Mouse (Mus musculus): Measurements from ENCODE around the gene Iqcn. TPM values are rescaled to one million over a fixed set of nuclear protein-coding genes. Genes with fewer than 3 reads are reported as not detected.

The Iqcn gene
- polyA plus RNA-seq, 1 experiment from 2014 or later, result 0.13 TPM

DNA sequence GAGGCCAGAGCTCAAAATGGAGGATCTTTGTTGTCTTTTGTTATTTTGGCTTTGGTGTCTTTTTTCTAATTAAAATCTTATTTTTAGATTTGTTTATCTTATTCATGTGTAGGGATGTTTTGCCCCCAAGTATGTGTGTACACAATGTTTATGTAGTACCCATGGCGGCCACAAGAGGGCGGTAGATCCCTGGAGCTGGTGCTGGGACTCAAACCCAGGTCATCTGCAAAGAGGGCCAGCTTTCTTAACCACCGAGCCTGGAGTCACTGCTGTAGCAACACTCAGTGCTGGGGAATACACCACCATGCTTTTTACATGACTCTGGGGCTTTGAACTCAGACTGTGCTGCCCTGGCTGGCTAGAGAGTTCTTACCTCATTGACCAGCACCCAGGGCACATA, 60.1 kb downstream of the Iqcn start:
- Histone ChIP-seq H3K36me3 (peaks cover 12% of the 10 kb centered on the region), H3K4me1 (peaks cover 39% of the 10 kb centered on the region), H3K9me3 (no peaks in the 10 kb centered on the region), H3K9ac (replicated peaks) (no peak overlapping the region), H3K27me3 (0 out of 2 replicates have a peak, but pooled peaks cover 5% of the 10 kb centered on the region), H3K27ac (replicated peaks) (no peak overlapping the region), H3K4me3 (no peak overlapping the region), H3K4me2 (replicated peaks) (no peak overlapping the region)
- WGBS, result 3% methylated on average over 3 of the region's 3 CpGs
- no peak for ATAC-seq (replicated peaks)

- Histone ChIP-seq H3K9ac (replicated peaks) (no peak overlapping the region), H3K36me3 (peaks cover 13% of the 10 kb centered on the region), H3K4me2 (replicated peaks) (no peak overlapping the region), H3K27me3 (0 out of 2 replicates have a peak, but pooled peaks cover 5% of the 10 kb centered on the region), H3K4me3 (no peak overlapping the region), H3K9me3 (no peaks in the 10 kb centered on the region), H3K27ac (replicated peaks) (no peak overlapping the region), H3K4me1 (peaks cover 33% of the 10 kb centered on the region)
- ATAC-seq (replicated peaks), result no peak
- 85% methylated on average over 8 of the region's 8 CpGs for WGBS
These were observed 60.8 kb downstream of the Iqcn start for GRCm38 (mm10) chr8:70764026-70764425.

GRCm38 (mm10) chr8:70764676-70765075, 61.4 kb downstream of the Iqcn start:
- Histone ChIP-seq H3K4me2 (replicated peaks) (no peak overlapping the region), H3K27ac (replicated peaks) (no peak overlapping the region), H3K9ac (replicated peaks) (no peak overlapping the region), H3K4me3 (no peak overlapping the region), H3K9me3 (no peaks in the 10 kb centered on the region), H3K36me3 (peaks cover 18% of the 10 kb centered on the region), H3K27me3 (0 out of 2 replicates have a peak, but pooled peaks cover 5% of the 10 kb centered on the region), H3K4me1 (peaks cover 26% of the 10 kb centered on the region)
- 94% methylated on average over 13 of the region's 13 CpGs for WGBS
- no peak for ATAC-seq (replicated peaks)

DNA sequence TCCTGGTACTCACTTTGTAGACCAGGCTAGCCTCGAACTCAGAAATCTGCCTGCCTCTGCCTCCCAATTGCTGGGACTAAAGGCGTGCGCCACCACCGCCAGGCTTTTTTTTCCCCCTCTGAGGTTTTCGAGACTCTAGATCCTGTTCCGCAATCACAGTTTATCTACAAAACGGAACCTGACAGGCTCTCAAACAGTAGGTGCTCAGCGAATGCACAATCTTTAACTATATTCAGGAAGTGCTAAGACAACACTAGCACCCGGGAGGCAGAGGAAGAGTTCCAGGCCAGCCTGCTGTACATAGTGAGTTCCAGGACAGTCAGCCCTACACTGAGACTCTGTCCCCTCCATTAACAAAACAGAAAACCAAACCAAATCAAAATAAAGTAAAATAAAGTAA, 62.1 kb downstream of the Iqcn start:
- Histone ChIP-seq H3K4me2 (replicated peaks) (no peak overlapping the region), H3K27ac (replicated peaks) (no peak overlapping the region)

GRCm38 (mm10) chr8:70765838-70766570, 62.7 kb downstream of the Iqcn start:
- H3K27me3 ChIP-seq, result 0 out of 2 replicates have a peak, but pooled peaks cover 5% of the 10 kb centered on the region
- peak overlapping the region; percentile 19 for H3K4me3 ChIP-seq
- peak overlapping the region; percentile 42 for H3K4me2 ChIP-seq (replicated peaks)
- H3K27ac ChIP-seq (replicated peaks), result no peak overlapping the region
- no peak for ATAC-seq (replicated peaks)
- peaks cover 31% of the 10 kb centered on the region for H3K36me3 ChIP-seq
- H3K9ac ChIP-seq (replicated peaks), result peak overlapping the region; percentile 43
- H3K9me3 ChIP-seq, result no peaks in the 10 kb centered on the region
- 2% methylated on average over 34 of the region's 34 CpGs for WGBS
- H3K4me1 ChIP-seq, result peaks cover 18% of the 10 kb centered on the region

More for the DNA sequence above, 62.1 kb downstream of the Iqcn start:
- Histone ChIP-seq H3K4me3 (0 out of 2 replicates have a peak overlapping the region, but pooled peaks have one; percentile 19), H3K9me3 (no peaks in the 10 kb centered on the region), H3K27me3 (0 out of 2 replicates have a peak, but pooled peaks cover 5% of the 10 kb centered on the region), H3K4me1 (peaks cover 20% of the 10 kb centered on the region), H3K9ac (replicated peaks) (no peak overlapping the region; the same call in 1 of the 2 replicates), H3K36me3 (peaks cover 25% of the 10 kb centered on the region)
- WGBS, result 86% methylated on average over 9 of the region's 9 CpGs
- no peak for ATAC-seq (replicated peaks)

GRCm38 (mm10) chr8:70766571-70767440, 63.5 kb downstream of the Iqcn start:
- Histone ChIP-seq H3K27me3 (0 out of 2 replicates have a peak, but pooled peaks cover 5% of the 10 kb centered on the region), H3K4me1 (peaks cover 13% of the 10 kb centered on the region), H3K9ac (replicated peaks) (peak overlapping the region; percentile 43), H3K9me3 (no peaks in the 10 kb centered on the region), H3K27ac (replicated peaks) (no peak overlapping the region), H3K4me2 (replicated peaks) (peak overlapping the region; percentile 42), H3K4me3 (peak overlapping the region; percentile 19), H3K36me3 (peaks cover 39% of the 10 kb centered on the region)
- WGBS, result 10% methylated on average over 21 of the region's 21 CpGs
- no peak for ATAC-seq (replicated peaks)

Other genes with a start within 250 kb of the Iqcn start
- 19.3 and 21.4 TPM in 2 replicates for gene Klhl26, start 226.5 kb upstream of the Iqcn start, polyA plus RNA-seq (2015; fragmentation: Nextera tagmentation; extraction: Ambion mirVana)
- gene Tmem59l, start 216.1 kb upstream of the Iqcn start, polyA plus RNA-seq (2015; fragmentation: Nextera tagmentation; extraction: Ambion mirVana), result 70.2 and 75.0 TPM in 2 replicates
- 4.3 and 5.3 TPM in 2 replicates for gene Crlf1, start 210.3 kb upstream of the Iqcn start, polyA plus RNA-seq (2015; fragmentation: Nextera tagmentation; extraction: Ambion mirVana)
- gene Rex1bd, start 196.7 kb upstream of the Iqcn start, polyA plus RNA-seq (2015; fragmentation: Nextera tagmentation; extraction: Ambion mirVana), result 164 and 176 TPM in 2 replicates
- gene Uba52, start 192.7 kb upstream of the Iqcn start, polyA plus RNA-seq (2015; fragmentation: Nextera tagmentation; extraction: Ambion mirVana), result 724 and 839 TPM in 2 replicates
- 433 and 440 TPM in 2 replicates for gene Fkbp8, start 175.7 kb upstream of the Iqcn start, polyA plus RNA-seq (2015; fragmentation: Nextera tagmentation; extraction: Ambion mirVana)
- 49.8 and 50.2 TPM in 2 replicates for gene Kxd1, start 175.5 kb upstream of the Iqcn start, polyA plus RNA-seq (2015; fragmentation: Nextera tagmentation; extraction: Ambion mirVana)
- 17.4 and 19.2 TPM in 2 replicates for gene Ell, start 164.0 kb upstream of the Iqcn start, polyA plus RNA-seq (2015; fragmentation: Nextera tagmentation; extraction: Ambion mirVana)
- 116 TPM in 2 replicates for gene Isyna1, start 109.1 kb upstream of the Iqcn start, polyA plus RNA-seq (2015; fragmentation: Nextera tagmentation; extraction: Ambion mirVana)
- gene Ssbp4, start 94.6 kb upstream of the Iqcn start, polyA plus RNA-seq (2015; fragmentation: Nextera tagmentation; extraction: Ambion mirVana), result 114 TPM in 2 replicates
- gene Lrrc25, start 87.3 kb upstream of the Iqcn start, polyA plus RNA-seq (2015; fragmentation: Nextera tagmentation; extraction: Ambion mirVana), result 0.74 and 1.3 TPM in 2 replicates
- gene Gdf15, start 71.0 kb upstream of the Iqcn start, polyA plus RNA-seq (2015; fragmentation: Nextera tagmentation; extraction: Ambion mirVana), result not detected in 2 replicates
- 63.6 and 70.2 TPM in 2 replicates for gene Pgpep1, start 43.1 kb upstream of the Iqcn start, polyA plus RNA-seq (2015; fragmentation: Nextera tagmentation; extraction: Ambion mirVana)
- gene Lsm4, start 30.2 kb upstream of the Iqcn start, polyA plus RNA-seq (2015; fragmentation: Nextera tagmentation; extraction: Ambion mirVana), result 211 and 228 TPM in 2 replicates
- 89.0 and 96.0 TPM in 2 replicates for gene Jund, start 4.5 kb upstream of the Iqcn start, polyA plus RNA-seq (2015; fragmentation: Nextera tagmentation; extraction: Ambion mirVana)
- not detected in 2 replicates for gene Gm3336, start 15.1 kb downstream of the Iqcn start, polyA plus RNA-seq (2015; fragmentation: Nextera tagmentation; extraction: Ambion mirVana)
- 0.13 and 0.22 TPM in 2 replicates for gene Pde4c, start 20.3 kb downstream of the Iqcn start, polyA plus RNA-seq (2015; fragmentation: Nextera tagmentation; extraction: Ambion mirVana)
- 319 and 328 TPM in 2 replicates for gene Rab3a, start 51.2 kb downstream of the Iqcn start, polyA plus RNA-seq (2015; fragmentation: Nextera tagmentation; extraction: Ambion mirVana)
- 51.5 and 57.7 TPM in 2 replicates for gene Mpv17l2, start 57.5 kb downstream of the Iqcn start, polyA plus RNA-seq (2015; fragmentation: Nextera tagmentation; extraction: Ambion mirVana)
- 126 and 127 TPM in 2 replicates for gene Pik3r2, start 73.3 kb downstream of the Iqcn start, polyA plus RNA-seq (2015; fragmentation: Nextera tagmentation; extraction: Ambion mirVana)
- gene Mast3, start 101.6 kb downstream of the Iqcn start, polyA plus RNA-seq (2015; fragmentation: Nextera tagmentation; extraction: Ambion mirVana), result 24.6 and 25.0 TPM in 2 replicates
- gene Il12rb1, start 105.0 kb downstream of the Iqcn start, polyA plus RNA-seq (2015; fragmentation: Nextera tagmentation; extraction: Ambion mirVana), result 0.08 and 0.18 TPM in 2 replicates
- gene Arrdc2, start 136.3 kb downstream of the Iqcn start, polyA plus RNA-seq (2015; fragmentation: Nextera tagmentation; extraction: Ambion mirVana), result 9.0 and 9.6 TPM in 2 replicates
- gene Kcnn1, start 159.8 kb downstream of the Iqcn start, polyA plus RNA-seq (2015; fragmentation: Nextera tagmentation; extraction: Ambion mirVana), result 12.4 and 14.3 TPM in 2 replicates
- gene Ccdc124, start 170.5 kb downstream of the Iqcn start, polyA plus RNA-seq (2015; fragmentation: Nextera tagmentation; extraction: Ambion mirVana), result 160 and 166 TPM in 2 replicates
- gene Slc5a5, start 189.3 kb downstream of the Iqcn start, polyA plus RNA-seq (2015; fragmentation: Nextera tagmentation; extraction: Ambion mirVana), result 1.4 and 1.6 TPM in 2 replicates
- gene Rpl18a, start 194.0 kb downstream of the Iqcn start, polyA plus RNA-seq (2015; fragmentation: Nextera tagmentation; extraction: Ambion mirVana), result 2,771 and 2,787 TPM in 2 replicates
- 60.1 and 62.0 TPM in 2 replicates for gene Map1s, start 202.5 kb downstream of the Iqcn start, polyA plus RNA-seq (2015; fragmentation: Nextera tagmentation; extraction: Ambion mirVana)

Measured in forebrain, embryonic 15.5 days (tissue).